ENCODE assay signal across 8 mouse cellular contexts in the genomic region with DNA sequence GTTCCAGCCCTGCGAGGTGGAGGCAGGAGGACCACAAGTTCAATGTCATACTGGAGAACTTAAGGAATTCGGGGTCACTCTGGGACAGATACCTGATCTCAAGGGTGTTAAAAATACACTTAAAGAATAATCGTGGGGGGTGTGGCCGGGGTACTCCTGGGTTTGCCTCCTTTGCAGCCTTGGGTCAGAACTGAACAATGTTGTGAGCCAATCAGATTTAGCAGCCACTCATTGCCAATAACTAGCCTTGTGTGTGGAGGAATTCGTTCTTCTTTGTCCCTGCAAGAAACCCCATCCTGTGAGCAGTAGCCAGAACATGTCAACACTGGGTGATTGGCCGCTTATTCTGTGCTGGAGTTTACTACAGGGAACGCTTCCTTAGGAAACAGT. TPM values are rescaled to one million over a fixed set of nuclear protein-coding genes. Genes with fewer than 3 reads are reported as not detected.
DNase-seq lines count a peak whose midpoint lies in the region; ATAC-seq and TF ChIP-seq lines count a peak whose summit lies in the region.

No protein-coding gene starts in this region.

- H3K27me3 ChIP-seq in heart, embryonic 13.5 days (replicated peaks) = no peaks in the 10 kb centered on the region
- H3K27me3 ChIP-seq in G1E (ENCODE audit: insufficient read depth, low read length) = no peaks in the 10 kb centered on the region
- H3K27me3 ChIP-seq in forebrain, embryonic 10.5 days (ENCODE audit: poor library complexity, severe bottlenecking) = 0 out of 2 replicates have a peak, but pooled peaks cover 4% of the 10 kb centered on the region
- no peaks in the 10 kb centered on the region for H3K27me3 ChIP-seq in liver, embryonic 12.5 days (replicated peaks)

- H3K9me3 ChIP-seq in heart, embryonic 13.5 days = no peaks in the 10 kb centered on the region
- H3K9me3 ChIP-seq in G1E (replicated peaks) = no peaks in the 10 kb centered on the region
- no peaks in the 10 kb centered on the region for H3K9me3 ChIP-seq in forebrain, embryonic 10.5 days
- H3K9me3 ChIP-seq in liver, embryonic 12.5 days (replicated peaks) = no peaks in the 10 kb centered on the region

- H3K36me3 ChIP-seq in heart, embryonic 13.5 days = peaks cover 14% of the 10 kb centered on the region; the same call in 1 of the 2 replicates
- H3K36me3 ChIP-seq in G1E (replicated peaks) = peaks cover 26% of the 10 kb centered on the region
- H3K36me3 ChIP-seq in forebrain, embryonic 10.5 days (replicated peaks) = no peaks in the 10 kb centered on the region
- peaks cover 15% of the 10 kb centered on the region for H3K36me3 ChIP-seq in liver, embryonic 12.5 days

- H3K9ac ChIP-seq in heart, embryonic 13.5 days = peak overlapping the region; percentile 90
- peak overlapping the region; percentile 87 for H3K9ac ChIP-seq in liver, embryonic 12.5 days

- TF ChIP-seq CTCF in G1E (IDR thresholded peaks at IDR 0.05; ENCODE audit: low read depth, low read length) = no peak

- H3K4me2 ChIP-seq in heart, embryonic 13.5 days = peak overlapping the region; percentile 87
- H3K4me2 ChIP-seq in liver, embryonic 12.5 days = peak overlapping the region; percentile 77

- WGBS in heart, embryonic 13.5 days = 3% methylated on average over 7 of the region's 7 CpGs
- WGBS in forebrain, embryonic 10.5 days = 5% methylated on average over 7 of the region's 7 CpGs
- WGBS in liver, embryonic 12.5 days (ENCODE audit: insufficient replicate concordance) = 6% methylated on average over 7 of the region's 7 CpGs

- peaks cover 20% of the 10 kb centered on the region for H3K4me1 ChIP-seq in heart, embryonic 13.5 days
- peaks cover 55% of the 10 kb centered on the region for H3K4me1 ChIP-seq in G1E (ENCODE audit: insufficient read depth, low read depth, low read length)
- H3K4me1 ChIP-seq in forebrain, embryonic 10.5 days = peaks cover 16% of the 10 kb centered on the region
- H3K4me1 ChIP-seq in liver, embryonic 12.5 days = peaks cover 20% of the 10 kb centered on the region

- peak overlapping the region; percentile 83 for H3K27ac ChIP-seq in heart, embryonic 13.5 days (replicated peaks)
- H3K27ac ChIP-seq in forebrain, embryonic 10.5 days = peak overlapping the region; percentile 76
- H3K27ac ChIP-seq in liver, embryonic 12.5 days = peak overlapping the region; percentile 84; the same call in 1 of the 2 replicates

- H3K4me3 ChIP-seq in heart, embryonic 13.5 days = peak overlapping the region; percentile 86
- H3K4me3 ChIP-seq in G1E (ENCODE audit: low read depth, low read length) = peak overlapping the region; percentile 100
- peak overlapping the region; percentile 77 for H3K4me3 ChIP-seq in forebrain, embryonic 10.5 days
- peak overlapping the region; percentile 82 for H3K4me3 ChIP-seq in liver, embryonic 12.5 days

- DNase-seq in heart, adult 18-20 months = no peak
- DNase-seq in G1E (ENCODE audit: low spot score) = peak; percentile 13
- no peak for DNase-seq in forebrain, embryonic 10.5 days (ENCODE audit: extremely low spot score, low spot score)
- peak; percentile 24 for DNase-seq in testis, postnatal 14 days (ENCODE audit: low spot score)
- DNase-seq in left cerebral cortex, adult 9 months (ENCODE audit: low spot score in 2 of 2) = no peak
- DNase-seq in embryo, embryonic 10.5 days (ENCODE audit: low spot score) = no peak

- ATAC-seq in heart, embryonic 13.5 days (ENCODE audit: extremely low read depth, insufficient number of reproducible peaks, low FRiP score, low TSS enrichment) = 0 out of 2 replicates have a peak, but pooled peaks have one; percentile 10
- ATAC-seq in G1E (ENCODE audit: extremely low read depth, insufficient number of reproducible peaks, low FRiP score, poor library complexity, severe bottlenecking) = peak; percentile 24; the same call in 1 of the 2 replicates
- ATAC-seq in liver, embryonic 12.5 days = no peak

RNA-seq across cellular contexts. Expression of gene Lgals8, which starts 3.0 kb away (rescaled TPM):
- 13.5 and 14.5 TPM in 2 replicates for polyA plus RNA-seq in heart, embryonic 13.5 days (2015; fragmentation: Nextera tagmentation; extraction: Ambion mirVana)
- 10 to 100 TPM; 33.8 to 40.0 TPM for total RNA-seq in heart, adult 18-20 months (2021)
- total RNA-seq in G1E (2014; fragmentation: Nextera tagmentation) = 120 and 128 TPM in 2 replicates
- 347 and 355 TPM in 2 replicates for total RNA-seq in G1E (2017)
- polyA plus RNA-seq in G1E (2012) = 5.3 and 9.5 TPM in 2 replicates
- 7.2 and 7.5 TPM in 2 replicates for polyA plus RNA-seq in forebrain, embryonic 10.5 days (2016; fragmentation: Nextera tagmentation; extraction: Ambion mirVana)
- 14.8 and 15.8 TPM in 2 replicates for polyA plus RNA-seq in liver, embryonic 12.5 days (2016; fragmentation: Nextera tagmentation; extraction: Ambion mirVana)

RNA-seq across cellular contexts. Expression of gene Edaradd, which starts 58.5 kb away (rescaled TPM):
- 0.46 and 0.49 TPM in 2 replicates for polyA plus RNA-seq in heart, embryonic 13.5 days (2015; fragmentation: Nextera tagmentation; extraction: Ambion mirVana)
- under 1 TPM; 0.05 to 0.13 TPM for total RNA-seq in heart, adult 18-20 months (2021)
- total RNA-seq in G1E (2014; fragmentation: Nextera tagmentation) = 1.9 and 2.0 TPM in 2 replicates
- 0.66 and 0.70 TPM in 2 replicates for total RNA-seq in G1E (2017)
- 0.07 TPM in 2 replicates for polyA plus RNA-seq in G1E (2012)
- polyA plus RNA-seq in forebrain, embryonic 10.5 days (2016; fragmentation: Nextera tagmentation; extraction: Ambion mirVana) = 2.0 and 2.3 TPM in 2 replicates
- polyA plus RNA-seq in liver, embryonic 12.5 days (2016; fragmentation: Nextera tagmentation; extraction: Ambion mirVana) = 0.08 and 0.24 TPM in 2 replicates

Comparison
In these comparisons a context has a peak if more than half of its experiments do, and no peak if none do; other contexts are left out.
1. DNase-seq: peak in G1E (single experiment) and testis, postnatal 14 days (single experiment); none in heart, adult 18-20 months (0 of 2), forebrain, embryonic 10.5 days (single experiment), left cerebral cortex, adult 9 months (0 of 2) and embryo, embryonic 10.5 days (single experiment).
2. Peak in every context shown above with its lines, with median percentiles within 50 percentile points of each other: H3K27ac ChIP-seq and H3K4me3 ChIP-seq.